Mouse (Mus musculus): ENCODE results near the gene D130043K22Rik.

DNA sequence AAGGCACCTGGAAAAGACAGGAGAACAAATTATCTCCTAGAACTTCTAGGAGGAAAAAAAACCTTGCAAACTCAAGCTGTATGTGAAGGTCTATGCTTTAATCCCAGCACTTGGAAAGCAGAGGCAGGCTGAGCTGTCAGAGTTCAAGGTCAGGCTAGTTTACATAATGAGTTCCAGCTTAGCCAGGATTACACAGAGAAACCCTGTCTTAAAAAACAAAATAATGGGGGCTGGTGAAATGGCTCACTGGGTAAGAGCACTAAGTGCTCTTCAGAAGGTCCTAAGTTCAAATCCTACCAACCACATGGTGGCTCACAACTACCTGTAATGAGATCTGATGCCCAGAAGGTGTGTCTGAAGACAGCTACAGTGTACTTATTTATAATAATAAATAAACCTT is 85.7 kb downstream of the D130043K22Rik start:
- TF ChIP-seq CTCF (IDR thresholded peaks at IDR 0.05; ENCODE audit: low read depth) = no peak
- TF ChIP-seq EP300 (optimal IDR thresholded peaks at IDR 0.05) = no peak

Data from stomach, postnatal 0 days (tissue).